Mouse (Mus musculus) MEL (cell line): Measurements from ENCODE around the gene Ambra1. TPM values are rescaled to one million over a fixed set of nuclear protein-coding genes. Genes with fewer than 3 reads are reported as not detected.

Experiments used
- DNase-seq: peaks from one replicate; pipeline ENCODE4 v3.0.0; 2011; ENCODE audit warnings: low read depth, low spot score
- H3K27ac ChIP-seq: 2 replicates; pipeline ENCODE4 v1.5.1; 2012; ENCODE audit warnings: low read depth, mild to moderate bottlenecking, control low read depth, low read length, moderate library complexity; ENCODE audit not compliant: control insufficient read depth
- H3K27me3 ChIP-seq, 2 experiments: fragments of 150-350 bp in 1 of 2; sonication (generic) in 1 of 2; 2 replicates each; pipeline ENCODE4 v1.6.1; 2012; ENCODE audit warnings: low read length in 2 of 2, mild to moderate bottlenecking in 2 of 2, improper control_type of control experiment in 1 of 2, moderate library complexity in 1 of 2; ENCODE audit not compliant: insufficient read depth in 2 of 2, control insufficient read depth in 1 of 2
- H3K36me3 ChIP-seq, 2 experiments: 2 replicates each; pipeline ENCODE4 v1.6.1; 2012 to 2014; ENCODE audit warnings: low read length in 2 of 2, improper control_type of control experiment in 1 of 2, inconsistent platforms in 1 of 2, mild to moderate bottlenecking in 1 of 2; ENCODE audit not compliant: insufficient read depth in 2 of 2, control insufficient read depth in 1 of 2
- H3K4me1 ChIP-seq, 2 experiments: fragments of 150-350 bp in 1 of 2; sonication (generic) in 1 of 2; 2 replicates each; pipeline ENCODE4 v1.6.1; 2012; ENCODE audit warnings: low read length in 2 of 2, improper control_type of control experiment in 1 of 2, mild to moderate bottlenecking in 1 of 2; ENCODE audit not compliant: insufficient read depth in 2 of 2, control insufficient read depth in 1 of 2
- H3K4me3 ChIP-seq, 2 experiments: fragments of 150-350 bp in 1 of 2; sonication (generic) in 1 of 2; 2 replicates each; pipeline ENCODE4 v1.5.1; 2012; ENCODE audit warnings: low read depth in 2 of 2, low read length in 2 of 2, mild to moderate bottlenecking in 2 of 2, moderate library complexity in 2 of 2, control low read depth in 1 of 2, improper control_type of control experiment in 1 of 2; ENCODE audit not compliant: control insufficient read depth in 1 of 2, insufficient read depth in 1 of 2
- H3K79me2 ChIP-seq: 2 replicates; pipeline ENCODE4 v1.6.1; 2012; ENCODE audit warnings: mild to moderate bottlenecking, low read length, moderate library complexity; ENCODE audit not compliant: control insufficient read depth, poor library complexity, insufficient read depth
- H3K9ac ChIP-seq: 2 replicates; pipeline ENCODE4 v1.6.1; 2012; ENCODE audit warnings: low read depth, mild to moderate bottlenecking, control low read depth, low read length, moderate library complexity; ENCODE audit not compliant: control insufficient read depth, poor library complexity, severe bottlenecking
- H3K9me3 ChIP-seq: fragments of 150-350 bp; sonication (generic); replicated peaks from 2 replicates; pipeline ENCODE4 v1.6.1; 2012; ENCODE audit warnings: mild to moderate bottlenecking, low read length, improper control_type of control experiment, moderate library complexity; ENCODE audit not compliant: insufficient read depth
- CTCF ChIP-seq, 3 experiments: IDR thresholded peaks in 2 of 3; conservative IDR thresholded peaks in 1 of 3; 2 replicates each; pipeline ENCODE4 v1.5.1; 2011 to 2012; ENCODE audit warnings: low read length in 3 of 3, low read depth in 2 of 3, mild to moderate bottlenecking in 2 of 3, improper control_type of control experiment in 1 of 3, inconsistent platforms in 1 of 3, mixed read lengths in 1 of 3, moderate library complexity in 1 of 3; ENCODE audit not compliant: control insufficient read depth in 1 of 3, insufficient read depth in 1 of 3, poor library complexity in 1 of 3, severe bottlenecking in 1 of 3
- ELF1 ChIP-seq: IDR thresholded peaks from 2 replicates; pipeline ENCODE4 v1.6.1; 2014; ENCODE audit warnings: low read depth, mild to moderate bottlenecking, inconsistent platforms, low read length, improper control_type of control experiment, moderate library complexity
- EP300 ChIP-seq, 2 experiments: IDR thresholded peaks; 2 replicates each; pipeline ENCODE4 v1.6.1; 2011; ENCODE audit warnings: improper control_type of control experiment in 2 of 2, low read length in 2 of 2, low read depth in 1 of 2, mild to moderate bottlenecking in 1 of 2
- GATA1 ChIP-seq: IDR thresholded peaks from 2 replicates; pipeline ENCODE4 v1.6.1; 2011; ENCODE audit warnings: low read depth, low read length, improper control_type of control experiment
- MAFK ChIP-seq: IDR thresholded peaks from 2 replicates; pipeline ENCODE4 v1.6.1; 2011; ENCODE audit warnings: low read depth, mild to moderate bottlenecking, low read length, improper control_type of control experiment, borderline replicate concordance
- MYC ChIP-seq: IDR thresholded peaks from 2 replicates; pipeline ENCODE4 v1.6.1; 2011; ENCODE audit warnings: low read depth, mild to moderate bottlenecking, low read length, improper control_type of control experiment, moderate library complexity
- NELFE ChIP-seq: IDR thresholded peaks from 2 replicates; pipeline ENCODE4 v1.6.1; 2011; ENCODE audit warnings: low read depth, low read length, improper control_type of control experiment
- POLR2A ChIP-seq, 2 experiments: IDR thresholded peaks; 2 replicates each; pipeline ENCODE4 v1.6.1; 2011 to 2012; ENCODE audit warnings: low read length in 2 of 2, mild to moderate bottlenecking in 2 of 2, control low read depth in 1 of 2, improper control_type of control experiment in 1 of 2, low read depth in 1 of 2, moderate library complexity in 1 of 2; ENCODE audit not compliant: control insufficient read depth in 1 of 2, insufficient read depth in 1 of 2, poor library complexity in 1 of 2
- RAD21 ChIP-seq: IDR thresholded peaks from 2 replicates; pipeline ENCODE4 v1.6.1; 2011; ENCODE audit warnings: mild to moderate bottlenecking, low read depth, low read length, improper control_type of control experiment
- RCOR1 ChIP-seq: IDR thresholded peaks from 2 replicates; pipeline ENCODE4 v1.6.1; 2012; ENCODE audit warnings: low read depth, mild to moderate bottlenecking, inconsistent platforms, low read length, improper control_type of control experiment
- SMC3 ChIP-seq: IDR thresholded peaks from 2 replicates; pipeline ENCODE4 v1.6.1; 2011; ENCODE audit warnings: low read depth, low read length, improper control_type of control experiment
- TCF12 ChIP-seq: IDR thresholded peaks from 2 replicates; pipeline ENCODE4 v1.6.1; 2014; ENCODE audit warnings: low read depth, mild to moderate bottlenecking, inconsistent platforms, low read length, improper control_type of control experiment, moderate library complexity
- ZC3H11A ChIP-seq: IDR thresholded peaks from 2 replicates; pipeline ENCODE4 v1.6.1; 2012; ENCODE audit warnings: low read depth, mild to moderate bottlenecking, inconsistent platforms, low read length, improper control_type of control experiment
- ZKSCAN1 ChIP-seq: IDR thresholded peaks from 2 replicates; pipeline ENCODE4 v1.6.1; 2012; ENCODE audit warnings: low read depth, mild to moderate bottlenecking, inconsistent platforms, low read length, improper control_type of control experiment, moderate library complexity
- polyA plus RNA-seq, 2 experiments: library from polyadenylated mRNA; stranded (reverse) in 1 of 2; unstranded in 1 of 2; fragments of >175 nt in 1 of 2; fragments of >200 nt in 1 of 2; gene quantifications; 2 replicates each; pipeline versions ENCODE4 v1.2.1 to v1.2.4; 2012; ENCODE audit warnings: low replicate concordance in 2 of 2, low read depth in 1 of 2; ENCODE audit not compliant: insufficient read length in 2 of 2, insufficient read depth in 1 of 2, missing spikeins in 1 of 2
- total RNA-seq: library from RNA; depleted of rRNA; stranded (reverse); fragments of 300-350 nt; gene quantifications from 2 replicates; pipeline ENCODE4 v1.2.3, GENCODE M21; 2012

Ambra1 gene
- total and polyA plus RNA-seq, 3 experiments, result 14.6 to 24.7 TPM; not detected in 1

- H3K36me3 ChIP-seq, result no peaks in the 10 kb centered on the region; a peak in 1 of 4 replicates
- no peak overlapping the region for H3K9ac ChIP-seq
- TF ChIP-seq ELF1 (no peak), EP300 (IDR thresholded peaks at IDR 0.05; ENCODE audit: low read depth in 1 of 2, low read length in 2 of 2) (no peak), GATA1 (no peak), RAD21 (no peak), TCF12 (no peak), RCOR1 (no peak), NELFE (no peak), MAFK (no peak), ZC3H11A (no peak), CTCF (IDR thresholded peaks at IDR 0.05 in 2 of 3, conservative IDR thresholded peaks at IDR 0.05 in 1 of 3; ENCODE audit: control insufficient read depth in 1 of 3, insufficient read depth in 1 of 3, low read depth in 2 of 3, low read length in 3 of 3, poor library complexity in 1 of 3, severe bottlenecking in 1 of 3) (no peak)
- H3K79me2 ChIP-seq, result no peaks in the 10 kb centered on the region
- no peak overlapping the region for H3K4me3 ChIP-seq
- H3K27ac ChIP-seq, result no peak overlapping the region
- no peaks in the 10 kb centered on the region for H3K27me3 ChIP-seq
- H3K9me3 ChIP-seq, result no peaks in the 10 kb centered on the region
- no peaks in the 10 kb centered on the region for H3K4me1 ChIP-seq
- no peak for DNase-seq
These were observed 203.5 kb downstream of the Ambra1 start for GRCm38 (mm10) chr2:91933471-91933870.

- H3K4me1 ChIP-seq, result no peaks in the 10 kb centered on the region
- H3K36me3 ChIP-seq, result no peaks in the 10 kb centered on the region; a peak in 1 of 4 replicates
- no peak overlapping the region for H3K4me3 ChIP-seq
- no peaks in the 10 kb centered on the region for H3K79me2 ChIP-seq
- no peaks in the 10 kb centered on the region for H3K27me3 ChIP-seq
- no peaks in the 10 kb centered on the region for H3K9me3 ChIP-seq
- no peak overlapping the region for H3K27ac ChIP-seq
- DNase-seq, result no peak
- no peak overlapping the region for H3K9ac ChIP-seq
- TF ChIP-seq EP300 (IDR thresholded peaks at IDR 0.05; ENCODE audit: low read depth in 1 of 2, low read length in 2 of 2) (no peak), POLR2A (IDR thresholded peaks at IDR 0.05; ENCODE audit: control insufficient read depth in 1 of 2, insufficient read depth in 1 of 2, low read depth in 1 of 2, low read length in 2 of 2, poor library complexity in 1 of 2) (peak in 1 of 2 experiments; percentile 20; a peak in 1 of 4 replicates)
- TF ChIP-seq, all 39 proteins: peak for 1
These were observed 204.1 kb downstream of the Ambra1 start for GRCm38 (mm10) chr2:91934016-91934415.

- H3K4me3 ChIP-seq, result no peak overlapping the region
- H3K9me3 ChIP-seq, result no peaks in the 10 kb centered on the region
- no peaks in the 10 kb centered on the region for H3K79me2 ChIP-seq
- TF ChIP-seq GATA1 (no peak), ELF1 (no peak), ZKSCAN1 (no peak), MYC (no peak), RCOR1 (no peak), SMC3 (no peak)
- H3K9ac ChIP-seq, result no peak overlapping the region
- H3K4me1 ChIP-seq, result no peaks in the 10 kb centered on the region
- H3K27me3 ChIP-seq, result no peaks in the 10 kb centered on the region
- H3K36me3 ChIP-seq, result no peaks in the 10 kb centered on the region; a peak in 1 of 4 replicates
- no peak for DNase-seq
- no peak overlapping the region for H3K27ac ChIP-seq
These were observed 205.0 kb downstream of the Ambra1 start for GRCm38 (mm10) chr2:91934826-91935525.
